Mouse (Mus musculus) layer of hippocampus, adult 9-11 months (tissue): ENCODE data around the gene Myadm.
"Not testable (repeated sequence)": the region's sequence is repeated elsewhere in the genome, so short reads cannot be mapped to it uniquely, and the experiment has no call there.

Experiments
- DNase-seq: peaks from one replicate; pipeline ENCODE4 v3.0.0; 2022

Myadm gene

DNA sequence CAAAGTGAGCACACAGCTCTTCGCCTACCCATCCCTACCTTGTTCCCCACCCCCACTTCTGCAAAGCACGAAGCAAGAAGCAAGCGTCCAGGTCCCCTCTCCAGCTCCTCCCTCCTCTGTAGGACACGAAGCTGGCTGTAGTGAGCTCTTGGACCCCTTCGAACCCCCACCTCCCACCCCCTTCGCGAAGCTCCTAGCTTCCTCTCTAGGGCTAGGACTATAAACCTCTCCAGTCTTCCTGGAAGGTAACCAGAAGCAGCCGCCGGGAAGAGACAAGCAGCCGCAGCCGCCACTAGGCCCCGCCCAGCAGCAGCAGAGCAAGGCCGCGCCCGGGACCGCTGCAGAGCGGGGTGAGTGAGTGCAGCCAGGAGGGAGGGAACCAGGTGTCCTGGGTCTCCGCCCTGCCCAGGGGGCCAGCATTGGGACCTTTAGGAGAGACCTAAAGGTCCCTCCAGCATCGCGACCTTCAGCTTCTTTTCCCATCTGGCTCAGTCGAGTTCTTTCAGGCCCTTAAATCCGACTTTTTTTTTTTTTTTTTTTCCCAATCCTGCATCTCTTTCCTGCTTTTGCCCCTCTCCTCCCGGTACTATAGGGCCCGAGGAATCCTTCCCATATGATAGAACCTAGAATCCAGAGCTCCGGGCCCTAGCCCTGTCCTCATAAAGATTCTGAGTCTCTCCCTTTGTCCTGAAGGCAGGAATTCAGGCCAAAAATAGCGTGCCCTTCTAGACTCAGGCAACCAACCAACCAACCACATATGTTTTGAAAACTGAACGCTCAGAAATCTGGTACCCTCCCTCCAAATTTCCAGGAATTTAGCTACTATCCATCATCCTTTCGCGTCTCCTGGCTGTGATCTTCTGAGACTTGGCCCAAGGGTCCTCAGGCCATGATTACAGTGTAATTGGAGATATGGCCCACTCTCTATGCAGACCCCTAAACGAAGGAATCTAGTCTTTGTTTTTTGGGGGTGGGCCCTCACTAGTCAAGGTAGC lies at the start of gene Myadm, which contains the start of gene Prkcg:
Myadm (plus strand) TSS at position 105 of the 995 bp plus-strand sequence.
Prkcg (plus strand) TSS at position 204 of the 995 bp plus-strand sequence.
- peak; percentile 79 for DNase-seq

DNA sequence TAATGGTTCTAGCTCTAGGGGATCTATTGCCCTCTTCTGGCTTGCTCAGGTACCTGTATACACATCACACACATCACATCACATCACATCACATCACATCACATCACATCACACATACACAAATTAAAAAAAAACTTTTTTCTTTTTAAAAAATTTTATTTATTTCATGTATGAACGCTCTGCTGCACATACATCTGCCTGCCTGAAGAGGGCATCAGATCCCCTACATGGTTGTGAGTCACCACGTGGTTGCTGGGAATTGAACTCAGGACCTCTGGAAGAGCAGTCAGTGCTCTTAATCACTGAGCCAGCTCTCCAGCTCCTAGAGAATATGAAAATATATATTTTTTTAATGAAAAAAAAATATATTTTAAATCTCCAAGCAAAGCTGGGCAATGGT lies 49.7 kb upstream of the Myadm start:
- DNase-seq, result no peak

DNA sequence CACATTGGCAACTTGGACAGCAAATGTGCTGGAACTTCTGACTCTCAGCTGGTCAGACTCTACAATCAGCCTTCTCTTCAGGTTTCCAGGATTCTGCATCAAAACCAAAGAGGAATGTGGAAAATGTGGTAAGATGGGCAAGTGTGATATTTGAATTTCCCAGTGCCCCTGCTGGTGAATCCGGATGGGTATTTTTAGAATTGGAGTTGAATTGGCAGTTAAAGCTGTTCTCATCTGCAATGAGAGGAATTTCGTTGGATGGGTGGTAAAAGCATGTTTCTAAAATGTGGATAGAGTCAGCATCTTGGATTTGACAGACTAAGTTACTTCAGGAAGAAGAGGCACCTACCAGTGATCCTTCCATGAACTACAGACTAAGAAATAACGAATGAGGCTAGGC lies 28.2 kb upstream of the Myadm start:
- DNase-seq, result peak; percentile 6

DNA sequence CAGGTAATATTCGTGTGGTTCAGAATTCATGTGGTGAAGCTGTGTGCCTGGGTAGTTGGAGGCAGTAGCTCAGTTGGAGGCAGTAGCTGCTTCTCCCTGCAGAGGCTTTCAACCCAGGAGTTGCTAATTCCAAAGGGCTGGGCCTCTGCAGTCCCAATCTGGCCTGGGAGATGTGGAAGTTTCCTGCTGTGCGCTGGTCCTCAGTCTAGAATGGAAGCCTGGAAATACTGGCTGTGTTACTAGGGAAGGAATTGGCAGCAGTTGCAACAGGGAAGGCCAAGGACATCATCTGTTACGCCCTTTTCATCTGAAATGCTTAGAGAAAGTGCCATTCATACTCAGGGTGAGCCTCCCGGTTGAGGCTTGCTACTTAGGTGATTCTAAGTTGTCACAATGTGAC lies 27.4 kb upstream of the Myadm start:
- no peak for DNase-seq

DNA sequence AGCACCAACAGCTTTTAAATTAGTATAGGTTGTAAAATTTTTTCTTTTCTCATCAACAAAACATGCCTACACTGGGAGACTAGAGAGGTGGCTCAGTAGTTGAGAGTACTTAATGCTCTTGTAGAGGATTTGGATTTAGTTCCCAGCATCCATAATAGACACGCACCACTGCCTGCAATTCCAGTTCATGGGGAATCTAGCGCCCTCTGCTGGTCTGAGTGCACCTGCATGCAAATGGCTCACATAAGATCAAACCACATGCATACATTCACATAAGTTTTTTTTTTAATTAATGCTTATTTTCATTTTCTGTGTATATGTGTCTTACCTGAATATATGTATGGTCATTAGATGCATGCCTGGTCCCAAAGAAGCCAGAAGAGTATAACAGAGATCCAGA lies 26.1 kb upstream of the Myadm start:
- no peak for DNase-seq

DNA sequence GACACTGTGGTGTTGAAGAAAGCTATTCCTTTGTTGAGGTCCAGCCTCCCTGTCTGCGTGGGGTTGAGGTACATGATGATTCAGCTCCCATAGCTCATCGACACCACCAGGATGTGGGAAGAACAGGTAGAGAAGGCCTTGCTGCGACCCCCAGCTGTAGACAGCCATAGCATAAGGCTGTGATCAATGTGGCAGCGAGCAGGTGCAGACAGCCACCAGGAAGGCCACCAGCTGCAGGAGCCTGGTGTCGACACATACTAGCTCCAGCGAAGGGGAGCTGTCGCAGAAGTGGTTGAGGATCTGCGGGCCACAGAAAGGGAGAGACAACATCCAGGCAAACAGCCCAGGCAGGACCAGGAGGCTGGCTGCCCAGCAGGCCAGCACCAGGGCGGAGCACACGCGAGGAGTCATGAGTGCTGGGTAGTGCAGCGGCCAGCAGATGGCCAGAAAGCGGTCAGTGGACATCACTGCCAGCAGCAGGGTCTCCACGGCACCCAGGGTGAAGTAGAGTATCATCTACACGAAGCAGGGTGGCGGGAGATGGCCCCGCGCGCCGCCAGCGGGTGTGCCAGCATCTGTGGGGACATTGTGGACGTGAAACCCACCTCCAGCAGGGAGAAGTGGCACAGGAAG lies 24.4 kb upstream of the Myadm start:
- DNase-seq, result no peak

DNA sequence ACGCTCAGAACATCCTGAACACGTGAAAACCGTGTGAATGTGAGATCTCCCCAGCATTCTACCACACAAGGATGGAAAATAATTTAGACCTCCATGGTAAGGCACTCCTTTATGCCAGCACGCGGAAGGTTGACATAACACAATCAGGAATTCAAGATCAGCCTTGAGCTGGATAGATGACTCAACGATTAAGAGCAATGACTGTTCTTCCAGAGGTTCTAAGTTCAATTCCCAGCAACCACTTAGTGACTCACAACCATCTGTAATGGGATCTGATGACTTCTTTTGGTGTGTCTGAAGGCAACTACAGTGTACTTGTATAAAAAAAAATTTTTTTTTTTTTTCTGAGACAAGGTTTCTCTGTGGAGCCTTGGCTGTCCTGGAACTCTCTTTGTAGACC lies 23.6 kb upstream of the Myadm start:
- no peak for DNase-seq

DNA sequence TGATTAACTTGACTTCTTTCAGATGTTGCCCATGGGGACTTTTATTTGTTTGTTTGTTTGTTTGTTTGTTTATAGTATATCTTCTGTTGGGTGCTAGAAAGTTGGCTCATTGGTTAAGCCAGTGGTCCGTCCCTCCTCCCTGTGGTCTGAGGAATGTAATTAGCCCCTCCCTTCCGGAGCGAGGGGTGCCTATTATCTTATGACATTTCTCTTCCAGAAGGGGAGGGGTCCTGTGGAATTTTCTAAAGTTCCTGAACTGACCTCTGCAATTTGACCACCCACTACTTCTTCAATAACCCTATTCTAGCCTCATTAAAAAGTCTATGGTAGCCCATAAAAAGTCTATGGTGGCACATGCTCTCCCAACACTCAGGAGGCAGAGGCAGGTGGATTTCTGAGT lies 21.6 kb upstream of the Myadm start:
- no peak for DNase-seq

DNA sequence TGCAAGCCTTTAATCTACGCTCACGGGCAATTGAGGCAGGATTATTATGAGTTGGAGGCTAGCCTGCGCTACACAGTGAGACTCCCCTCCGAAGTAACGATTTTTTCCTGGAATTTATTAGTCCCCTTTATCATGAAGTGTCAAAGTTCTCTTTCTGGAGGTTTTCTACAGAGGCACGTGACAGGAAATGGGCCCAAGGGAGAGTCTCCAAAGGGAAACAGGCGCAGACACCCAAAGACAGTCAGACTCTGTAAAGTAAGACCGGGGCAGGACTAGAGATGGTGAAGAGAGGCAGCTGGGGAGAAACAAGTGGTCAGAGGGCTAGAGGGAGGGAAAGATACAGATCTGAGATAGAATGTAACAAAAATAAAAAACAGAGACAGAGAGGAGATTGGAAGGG lies 21.0 kb upstream of the Myadm start:
- DNase-seq, result no peak

DNA sequence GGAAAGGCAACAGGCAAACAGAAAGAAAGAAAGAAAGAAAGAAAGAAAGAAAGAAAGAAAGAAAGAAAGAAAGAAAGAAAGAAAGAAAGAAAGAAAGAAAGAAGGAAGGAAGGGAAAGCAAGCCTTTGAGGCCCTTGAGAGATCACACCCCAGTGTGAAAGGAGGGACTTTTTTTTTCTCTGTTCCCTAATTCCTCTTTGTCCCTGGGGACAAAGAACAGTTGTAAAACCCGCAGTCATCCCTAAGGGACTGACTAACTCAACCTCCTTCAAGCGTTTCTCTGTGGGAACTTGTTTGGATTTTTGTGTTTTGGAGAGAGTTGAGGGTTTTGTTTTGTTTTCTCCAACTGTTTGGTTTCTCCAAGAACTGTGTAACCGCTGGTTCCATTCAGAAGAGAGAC lies 20.6 kb upstream of the Myadm start:
- no peak for DNase-seq

DNA sequence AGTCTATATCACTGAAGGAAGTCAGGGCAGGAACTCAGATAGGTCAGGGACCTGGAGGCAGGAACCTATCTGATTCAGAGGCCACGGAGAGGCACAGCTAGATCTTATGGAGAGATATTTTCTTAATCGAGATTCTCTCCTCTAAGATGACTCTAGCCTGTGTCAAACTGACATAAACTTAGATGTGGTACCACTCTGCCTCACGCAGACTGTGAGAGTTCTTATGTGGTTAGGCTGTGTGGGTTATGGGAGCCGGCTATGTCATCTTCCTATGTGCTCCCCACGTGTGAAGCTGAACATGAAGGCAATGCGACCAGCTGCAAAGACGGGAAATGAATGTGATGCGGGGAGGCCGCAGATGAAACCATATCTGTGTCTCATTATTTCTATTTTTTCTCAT lies 16.7 kb upstream of the Myadm start:
- no peak for DNase-seq

DNA sequence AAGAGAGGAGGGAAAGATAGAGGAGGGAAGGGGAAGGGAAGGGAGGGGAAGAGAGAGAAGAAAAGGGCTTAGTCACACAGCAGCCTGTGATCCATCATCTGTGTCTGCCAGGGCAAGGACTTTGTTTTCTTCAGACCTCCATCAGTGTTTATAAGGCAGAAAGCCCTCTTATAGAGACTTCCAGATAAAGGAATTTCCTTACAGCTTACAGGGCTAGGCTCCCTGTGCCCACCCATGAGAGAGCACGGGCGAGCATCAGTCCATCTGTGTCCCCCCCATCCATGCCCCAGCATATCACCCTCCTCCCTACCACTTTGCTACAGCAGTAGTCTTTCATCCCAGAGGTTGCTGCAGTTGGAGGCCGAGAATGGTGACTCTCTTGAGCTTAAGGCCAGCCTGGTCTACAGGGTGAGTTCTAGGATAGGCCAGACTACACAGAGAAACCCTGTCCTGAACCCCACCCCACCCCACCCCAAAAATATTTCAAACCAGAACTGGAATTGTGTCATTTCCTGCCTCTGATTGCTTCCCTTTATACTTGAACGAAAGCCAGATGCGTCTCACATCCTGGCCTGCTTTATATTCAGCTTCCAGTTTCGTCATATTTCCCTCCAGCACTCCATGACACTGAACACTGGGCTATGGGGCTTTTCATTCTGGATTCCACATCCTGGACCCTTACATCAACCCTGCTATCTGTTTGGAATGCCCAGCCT lies 13.3 kb upstream of the Myadm start:
- DNase-seq, result no peak

DNA sequence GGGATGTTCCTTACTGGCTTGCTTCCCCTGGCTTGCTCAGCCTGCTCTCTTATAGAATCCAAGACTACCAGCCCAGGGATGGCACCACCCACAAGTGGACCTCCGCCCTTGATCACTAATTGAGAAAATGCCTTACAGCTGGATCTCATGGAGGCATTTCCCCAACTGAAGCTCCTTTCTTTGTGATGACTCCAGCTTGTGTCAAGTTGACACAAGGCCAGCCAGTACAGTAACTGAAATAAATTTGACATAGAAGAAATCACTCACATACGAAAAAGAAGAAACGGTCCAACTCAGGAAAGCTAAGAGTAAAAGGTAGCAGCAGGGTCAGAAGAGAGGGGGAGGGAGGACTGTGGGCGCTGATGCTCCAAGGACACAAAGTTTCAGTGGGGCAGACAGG lies 12.1 kb upstream of the Myadm start:
- DNase-seq, result not testable (repeated sequence)

DNA sequence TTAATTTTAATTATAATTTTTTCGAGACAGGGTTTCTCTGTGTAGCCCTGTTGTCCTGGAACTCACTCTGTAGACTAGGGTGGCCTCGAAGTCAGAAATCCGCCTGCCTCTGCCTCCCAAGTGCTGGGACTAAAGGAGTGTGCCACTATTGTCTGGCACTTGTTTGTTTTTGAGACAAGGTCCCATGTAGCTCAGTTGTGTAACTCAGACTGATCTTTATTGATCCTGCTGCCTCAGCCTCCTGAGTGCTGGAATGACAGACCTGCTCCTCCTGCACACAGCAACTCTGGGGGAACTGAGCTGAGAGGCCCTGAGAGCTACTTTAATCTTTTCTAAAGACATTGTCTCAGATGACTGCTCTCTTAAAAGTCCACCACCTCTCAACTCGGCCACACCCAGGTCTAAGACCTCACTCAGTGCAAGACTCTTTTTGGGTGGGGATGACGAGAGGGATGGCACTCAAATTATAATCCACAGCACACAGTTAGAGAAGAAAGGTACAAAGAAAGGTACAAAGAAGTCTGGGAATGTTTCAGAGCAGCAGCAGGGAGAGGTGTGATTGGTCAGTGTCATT lies 8.7 kb upstream of the Myadm start:
- no peak for DNase-seq

DNA sequence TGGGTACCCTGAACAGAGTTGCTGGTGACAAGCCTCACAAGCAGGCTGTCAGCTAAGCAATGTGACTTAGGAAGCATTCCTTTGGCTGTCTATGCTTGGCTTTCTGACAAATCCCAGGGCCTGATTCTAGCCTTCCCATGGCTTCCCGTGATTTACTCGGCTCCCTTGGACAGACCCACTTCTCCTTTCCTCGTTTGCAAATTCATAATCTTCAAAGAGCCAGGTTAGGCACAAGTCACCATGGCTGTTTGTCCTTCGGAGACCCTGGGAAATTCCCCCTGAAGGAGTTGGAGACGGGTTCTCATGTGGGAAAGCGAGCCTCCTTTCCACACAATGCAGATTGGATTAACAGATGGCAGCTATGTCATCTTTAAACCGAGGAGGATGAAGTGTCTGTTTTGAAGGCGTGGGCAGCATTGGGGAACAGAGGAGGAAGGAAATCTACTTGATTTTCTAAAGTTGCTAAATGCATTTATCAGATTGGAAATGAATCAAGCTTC lies 8.2 kb upstream of the Myadm start:
- no peak for DNase-seq

DNA sequence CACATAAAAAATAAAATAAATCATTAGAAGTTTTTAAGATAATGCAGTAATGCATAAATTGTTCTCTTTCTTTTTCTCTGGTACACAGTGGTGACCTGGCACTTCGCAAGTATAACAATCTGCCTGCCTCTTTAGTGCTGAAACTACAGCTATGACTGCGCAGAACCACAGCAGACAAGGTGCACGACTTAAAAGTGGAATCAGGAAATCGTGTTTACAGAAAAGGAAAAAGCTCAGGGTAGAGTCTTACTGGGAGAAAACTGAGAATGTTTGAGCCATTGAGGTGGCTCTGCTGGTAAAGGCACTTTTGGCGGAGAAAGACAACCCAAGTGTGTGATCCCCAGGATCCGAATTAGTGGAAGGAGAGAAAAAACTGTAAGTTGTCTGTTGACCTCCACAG lies 7.1 kb upstream of the Myadm start:
- no peak for DNase-seq

DNA sequence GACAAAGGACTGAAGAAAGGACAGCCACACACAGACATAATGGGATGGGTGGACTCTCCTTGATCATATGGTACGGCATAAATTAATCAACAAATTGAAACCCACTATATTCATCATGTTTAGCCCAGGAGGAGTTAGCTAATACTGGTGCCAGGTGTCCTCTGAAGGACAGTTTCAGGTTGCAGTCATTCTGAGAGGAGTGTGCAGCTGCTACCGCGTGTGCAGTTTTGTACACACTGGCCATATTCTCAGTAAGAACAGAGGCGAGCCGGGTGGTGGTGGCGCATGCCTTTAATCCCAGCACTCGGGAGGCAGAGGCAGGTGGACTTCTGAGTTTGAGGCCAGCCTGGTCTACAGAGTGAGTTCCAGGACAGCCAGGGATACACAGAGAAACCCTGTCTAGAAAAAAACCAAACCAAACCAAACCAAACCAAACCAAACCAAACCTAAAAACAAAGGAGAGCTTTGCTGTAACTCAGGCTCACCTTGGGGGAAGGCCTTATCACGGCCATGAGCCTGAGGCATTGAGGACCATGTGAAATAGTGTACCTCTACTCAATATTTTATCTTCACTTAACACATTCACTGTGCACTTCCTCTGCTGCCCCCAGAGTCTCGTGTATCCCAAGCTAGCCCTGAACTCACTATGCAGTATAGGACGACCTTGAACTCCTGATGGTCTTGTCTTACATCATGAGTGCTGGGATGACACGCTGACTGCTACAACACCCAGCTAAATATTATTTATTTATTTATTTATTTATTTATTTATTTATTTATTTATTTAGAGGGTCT lies 5.6 kb upstream of the Myadm start:
- DNase-seq, result no peak

DNA sequence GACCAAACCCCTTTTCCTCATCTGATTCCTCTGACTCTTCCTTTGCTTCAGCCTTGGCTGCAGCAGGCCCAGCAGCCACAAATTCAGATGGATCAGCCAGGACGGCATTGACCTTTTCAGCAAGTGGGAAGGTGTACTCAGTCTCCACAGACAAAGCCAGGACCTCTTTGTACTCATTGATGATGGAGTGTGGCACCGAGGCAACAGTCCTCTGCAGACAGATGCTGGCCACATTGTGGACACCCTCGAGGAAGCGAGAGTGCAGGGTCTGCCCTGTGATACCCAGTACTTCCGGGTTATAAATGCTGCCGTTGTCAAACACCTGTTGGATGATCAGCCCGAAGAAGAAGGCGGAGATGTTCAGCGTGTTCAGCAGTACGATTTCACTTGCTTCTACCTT lies 4.3 kb upstream of the Myadm start:
- DNase-seq, result no peak

DNA sequence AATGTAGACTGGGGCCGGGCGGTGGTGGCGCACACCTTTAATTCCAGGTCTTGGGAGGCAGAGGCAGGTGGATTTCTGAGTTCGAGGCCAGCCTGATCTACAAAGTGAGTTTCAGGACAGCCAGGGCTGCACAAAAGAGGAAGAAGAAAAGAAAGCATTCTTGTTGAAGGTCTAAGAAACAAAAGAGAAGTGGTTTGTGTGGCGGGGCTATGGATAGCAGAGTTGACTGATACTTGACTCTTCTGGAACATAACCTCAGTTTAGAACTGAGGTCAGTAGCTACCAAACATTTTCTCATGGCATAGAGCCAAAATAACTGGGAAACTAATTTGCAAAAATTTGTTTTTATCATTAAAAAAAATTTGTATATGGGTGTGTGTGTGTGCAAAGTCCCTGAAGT lies 2.8 kb upstream of the Myadm start:
- DNase-seq, result no peak

DNA sequence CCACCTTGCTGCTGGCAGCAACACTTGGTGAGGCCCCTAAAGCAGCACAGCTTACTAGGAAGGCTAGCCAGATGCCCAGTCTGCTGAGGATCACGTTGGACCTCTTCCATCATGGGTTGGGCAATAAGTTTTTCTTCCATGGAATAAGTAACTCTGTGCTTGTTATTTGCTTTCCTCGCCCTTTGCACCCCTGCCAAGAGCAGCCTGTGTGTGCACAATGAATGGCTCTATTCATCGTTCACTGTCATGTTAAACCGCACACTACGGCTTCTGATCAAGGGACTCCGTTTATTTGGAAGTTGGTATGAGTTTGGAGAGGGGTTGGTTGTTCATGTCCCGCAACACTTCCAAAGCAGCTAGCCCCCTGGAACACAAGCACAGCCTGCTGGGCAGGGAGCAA lies 1.7 kb upstream of the Myadm start:
- DNase-seq, result no peak

DNA sequence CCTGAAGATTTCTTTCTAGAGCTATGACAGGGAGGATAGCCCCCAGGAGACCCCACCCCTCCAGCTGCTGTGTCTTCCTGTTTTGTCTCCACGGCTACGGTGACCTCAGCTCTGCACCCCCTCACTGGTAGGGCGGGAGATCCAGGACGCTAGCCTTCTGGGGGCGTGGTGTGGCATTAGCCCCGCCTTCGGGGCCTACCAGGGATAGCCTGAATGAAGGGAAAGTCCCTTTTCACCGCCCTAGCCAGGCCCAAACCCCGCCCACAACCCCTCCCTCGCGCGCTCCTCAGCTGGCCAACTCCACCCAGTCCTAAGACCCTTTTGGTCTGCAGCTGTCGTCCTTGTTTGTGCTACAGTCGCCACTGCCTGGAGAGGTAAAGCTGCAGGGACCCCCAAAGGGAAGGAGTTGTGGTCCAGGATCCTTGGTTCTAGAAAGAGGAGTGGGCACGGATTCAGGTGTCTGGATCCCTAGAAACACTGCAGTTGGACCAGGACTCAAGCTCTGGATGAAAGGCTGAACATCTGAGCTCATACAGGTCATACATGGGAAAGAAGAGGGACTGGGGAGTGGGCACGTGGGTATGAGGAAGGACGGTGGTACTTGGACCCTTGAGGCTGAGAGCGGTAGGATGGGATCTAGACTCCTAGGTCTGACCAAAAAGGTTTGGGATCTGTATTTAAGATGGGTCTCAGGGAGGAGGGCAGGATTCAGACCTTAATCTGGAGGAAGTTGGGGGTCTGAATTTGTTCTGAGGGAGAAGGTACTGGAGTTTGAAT lies 1.6 kb downstream of the Myadm start:
- DNase-seq, result peak; percentile 96
